Mouse (Mus musculus) intestine, embryonic 15.5 days (tissue): ENCODE measurements around the gene Grin3b. TPM values are rescaled to one million over a fixed set of nuclear protein-coding genes. Genes with fewer than 3 reads are reported as not detected.

Experiments
- ATAC-seq: fragments of 200-750 bp; cut with Nextera tagmentation; 2 replicates; pipeline ENCODE4 v1.8.0; 2017; ENCODE audit warnings: moderate TSS enrichment, moderate library complexity
- H3K27ac ChIP-seq: fragments of 300-500 bp; sonication (generic); 2 replicates; pipeline ENCODE4 v1.5.1; 2015; ENCODE audit warnings: mild to moderate bottlenecking, inconsistent platforms
- H3K27me3 ChIP-seq: fragments of 300-500 bp; sonication (generic); replicated peaks from 2 replicates; pipeline ENCODE4 v1.6.1; 2015; ENCODE audit warnings: inconsistent platforms
- H3K36me3 ChIP-seq: fragments of 300-500 bp; sonication (generic); 2 replicates; pipeline ENCODE4 v1.6.1; 2015; ENCODE audit warnings: inconsistent platforms
- H3K4me1 ChIP-seq: fragments of 300-500 bp; sonication (generic); replicated peaks from 2 replicates; pipeline ENCODE4 v1.6.1; 2015; ENCODE audit warnings: inconsistent platforms
- H3K4me2 ChIP-seq: fragments of 300-500 bp; sonication (generic); replicated peaks from 2 replicates; pipeline ENCODE4 v1.6.1; 2015; ENCODE audit warnings: mild to moderate bottlenecking, inconsistent platforms
- H3K4me3 ChIP-seq: fragments of 300-500 bp; sonication (generic); replicated peaks from 2 replicates; pipeline ENCODE4 v1.5.1; 2015; ENCODE audit warnings: inconsistent platforms
- H3K9ac ChIP-seq: fragments of 300-500 bp; sonication (generic); 2 replicates; pipeline ENCODE4 v1.6.1; 2015; ENCODE audit warnings: inconsistent platforms
- H3K9me3 ChIP-seq: fragments of 300-500 bp; sonication (generic); 2 replicates; pipeline ENCODE4 v1.6.1; 2016; ENCODE audit warnings: inconsistent platforms
- WGBS: fragments of 180-500 bp; shearing (Covaris S2); methylation state at CpG from one replicate; pipeline ENCODE4 v1.1.7; 2015; 5-methylcytosine and 5-hydroxymethylcytosine counted together
- polyA plus RNA-seq: library from polyadenylated mRNA; unstranded; fragments of >200 nt; fragmentation: Nextera tagmentation; extraction: Ambion mirVana; gene quantifications from 2 replicates; pipeline ENCODE4 v1.2.1, GENCODE M21; 2015

Grin3b gene
- polyA plus RNA-seq, 1 experiment from 2014 or later, result 0.11 TPM

- H3K27me3 ChIP-seq, result no peaks in the 10 kb centered on the region
- no peak overlapping the region for H3K4me2 ChIP-seq
- H3K36me3 ChIP-seq, result no peaks in the 10 kb centered on the region
- no peak overlapping the region for H3K9ac ChIP-seq
- no peaks in the 10 kb centered on the region for H3K9me3 ChIP-seq
- WGBS, result 91% methylated on average over 12 of the region's 12 CpGs
- no peak for ATAC-seq
- H3K4me1 ChIP-seq, result peaks cover 29% of the 10 kb centered on the region
- no peak overlapping the region for H3K27ac ChIP-seq
- no peak overlapping the region for H3K4me3 ChIP-seq
Measured at GRCm38 (mm10) chr10:80022164-80022563, 51.6 kb downstream of the Grin3b start.

- no peaks in the 10 kb centered on the region for H3K27me3 ChIP-seq
- no peaks in the 10 kb centered on the region for H3K9me3 ChIP-seq
- peaks cover 29% of the 10 kb centered on the region for H3K4me1 ChIP-seq
- no peak for ATAC-seq
- H3K4me3 ChIP-seq, result no peak overlapping the region
- 96% methylated on average over 8 of the region's 8 CpGs for whole genome bisulfite sequencing
- H3K36me3 ChIP-seq, result no peaks in the 10 kb centered on the region
- no peak overlapping the region for H3K27ac ChIP-seq
- H3K4me2 ChIP-seq, result no peak overlapping the region
- no peak overlapping the region for H3K9ac ChIP-seq
Measured at GRCm38 (mm10) chr10:80022806-80023205, 52.3 kb downstream of the Grin3b start.

GRCm38 (mm10) chr10:80023758-80024157 lies 53.2 kb downstream of the Grin3b start:
- Histone ChIP-seq H3K27me3 (no peaks in the 10 kb centered on the region), H3K27ac (no peak overlapping the region), H3K4me1 (peaks cover 29% of the 10 kb centered on the region), H3K9ac (no peak overlapping the region), H3K9me3 (no peaks in the 10 kb centered on the region), H3K4me3 (no peak overlapping the region), H3K36me3 (no peaks in the 10 kb centered on the region), H3K4me2 (no peak overlapping the region)
- ATAC-seq, result no peak
- 81% methylated on average over 5 of the region's 5 CpGs for WGBS

- no peaks in the 10 kb centered on the region for H3K36me3 ChIP-seq
- ATAC-seq, result no peak
- WGBS, result 76% methylated on average over 15 of the region's 15 CpGs
- no peak overlapping the region for H3K9ac ChIP-seq
- peaks cover 23% of the 10 kb centered on the region for H3K4me1 ChIP-seq
- no peak overlapping the region for H3K27ac ChIP-seq
- H3K4me2 ChIP-seq, result no peak overlapping the region
- H3K27me3 ChIP-seq, result no peaks in the 10 kb centered on the region
- no peak overlapping the region for H3K4me3 ChIP-seq
- no peaks in the 10 kb centered on the region for H3K9me3 ChIP-seq
Measured at GRCm38 (mm10) chr10:80024229-80025043, 53.9 kb downstream of the Grin3b start.

- Histone ChIP-seq H3K27me3 (no peaks in the 10 kb centered on the region), H3K4me2 (no peak overlapping the region), H3K9me3 (no peaks in the 10 kb centered on the region), H3K36me3 (no peaks in the 10 kb centered on the region), H3K4me1 (peaks cover 19% of the 10 kb centered on the region; the same call in 1 of the 2 replicates), H3K27ac (no peak overlapping the region), H3K4me3 (no peak overlapping the region), H3K9ac (no peak overlapping the region)
- 45% methylated on average over 4 of the region's 4 CpGs for WGBS
- ATAC-seq, result no peak
Measured at GRCm38 (mm10) chr10:80025044-80025347, 54.5 kb downstream of the Grin3b start.

GRCm38 (mm10) chr10:80025463-80025862 lies 54.9 kb downstream of the Grin3b start:
- Histone ChIP-seq H3K27ac (no peak overlapping the region), H3K4me1 (peaks cover 19% of the 10 kb centered on the region; the same call in 1 of the 2 replicates), H3K27me3 (no peaks in the 10 kb centered on the region), H3K36me3 (no peaks in the 10 kb centered on the region), H3K9ac (no peak overlapping the region), H3K9me3 (no peaks in the 10 kb centered on the region), H3K4me2 (no peak overlapping the region), H3K4me3 (no peak overlapping the region)
- ATAC-seq, result 0 out of 2 replicates have a peak, but pooled peaks have one; percentile 5
- WGBS, result 73% methylated on average over 10 of the region's 10 CpGs

- Histone ChIP-seq H3K27ac (no peak overlapping the region), H3K9ac (no peak overlapping the region), H3K36me3 (no peaks in the 10 kb centered on the region), H3K27me3 (no peaks in the 10 kb centered on the region), H3K4me3 (no peak overlapping the region), H3K4me1 (peaks cover 19% of the 10 kb centered on the region; the same call in 1 of the 2 replicates), H3K4me2 (no peak overlapping the region), H3K9me3 (no peaks in the 10 kb centered on the region)
- WGBS, result 61% methylated on average over 12 of the region's 12 CpGs
- peak; percentile 16; the same call in 1 of the 2 replicates for ATAC-seq
Measured at GRCm38 (mm10) chr10:80025889-80026288, 55.4 kb downstream of the Grin3b start.

Other genes starting within 250 kb of the Grin3b start
- gene Polrmt, start 224.1 kb upstream of the Grin3b start, polyA plus RNA-seq, result 37.8 and 45.5 TPM in 2 replicates
- 0.09 and 0.28 TPM in 2 replicates for gene Fgf22, start 215.6 kb upstream of the Grin3b start, polyA plus RNA-seq
- 89.8 and 91.6 TPM in 2 replicates for gene Rnf126, start 203.8 kb upstream of the Grin3b start, polyA plus RNA-seq
- 14.0 and 16.1 TPM in 2 replicates for gene Fstl3, start 193.4 kb upstream of the Grin3b start, polyA plus RNA-seq
- gene Prss57, start 179.8 kb upstream of the Grin3b start, polyA plus RNA-seq, result 0.09 TPM in 1 of 2 replicates, not detected in the other
- 48.1 and 48.5 TPM in 2 replicates for gene Palm, start 177.1 kb upstream of the Grin3b start, polyA plus RNA-seq
- gene Misp, start 149.7 kb upstream of the Grin3b start, polyA plus RNA-seq, result 141 and 154 TPM in 2 replicates
- gene Ptbp1, start 116.3 kb upstream of the Grin3b start, polyA plus RNA-seq, result 307 and 314 TPM in 2 replicates
- gene Prtn3, start 96.2 kb upstream of the Grin3b start, polyA plus RNA-seq, result 3.7 and 3.9 TPM in 2 replicates
- gene Plppr3, start 96.1 kb upstream of the Grin3b start, polyA plus RNA-seq, result 31.3 and 32.7 TPM in 2 replicates
- gene Elane, start 84.5 kb upstream of the Grin3b start, polyA plus RNA-seq, result 1.1 and 2.6 TPM in 2 replicates
- gene Cfd, start 79.9 kb upstream of the Grin3b start, polyA plus RNA-seq, result not detected in 2 replicates
- gene Med16, start 61.8 kb upstream of the Grin3b start, polyA plus RNA-seq, result 37.3 and 39.8 TPM in 2 replicates
- 17.7 TPM in 1 of 2 replicates, not detected in the other for gene Gm26602, start 59.9 kb upstream of the Grin3b start, polyA plus RNA-seq
- 0.52 and 1.1 TPM in 2 replicates for gene Kiss1r, start 53.7 kb upstream of the Grin3b start, polyA plus RNA-seq
- gene R3hdm4, start 49.5 kb upstream of the Grin3b start, polyA plus RNA-seq, result 108 and 116 TPM in 2 replicates
- 18.7 and 19.0 TPM in 2 replicates for gene Arid3a, start 43.7 kb upstream of the Grin3b start, polyA plus RNA-seq
- gene Wdr18, start 10.6 kb upstream of the Grin3b start, polyA plus RNA-seq, result 90.3 and 94.8 TPM in 2 replicates
- 18.1 and 19.6 TPM in 2 replicates for gene Tmem259, start 13.6 kb downstream of the Grin3b start, polyA plus RNA-seq
- gene Cnn2, start 17.9 kb downstream of the Grin3b start, polyA plus RNA-seq, result 239 and 242 TPM in 2 replicates
- 3.0 and 3.7 TPM in 2 replicates for gene Abca7, start 25.8 kb downstream of the Grin3b start, polyA plus RNA-seq
- gene Arhgap45, start 45.9 kb downstream of the Grin3b start, polyA plus RNA-seq, result 6.3 and 6.5 TPM in 2 replicates
- 206 and 218 TPM in 2 replicates for gene Polr2e, start 69.1 kb downstream of the Grin3b start, polyA plus RNA-seq
- gene Gpx4, start 76.5 kb downstream of the Grin3b start, polyA plus RNA-seq, result 712 and 771 TPM in 2 replicates
- 12.8 and 14.0 TPM in 2 replicates for gene Sbno2, start 134.9 kb downstream of the Grin3b start, polyA plus RNA-seq
- gene Stk11, start 145.1 kb downstream of the Grin3b start, polyA plus RNA-seq, result 14.4 and 21.2 TPM in 2 replicates
- 701 and 737 TPM in 2 replicates for gene Atp5d, start 167.9 kb downstream of the Grin3b start, polyA plus RNA-seq
- gene Cbarp, start 170.1 kb downstream of the Grin3b start, polyA plus RNA-seq, result 4.8 and 5.1 TPM in 2 replicates
- 14.1 and 16.1 TPM in 2 replicates for gene Midn, start 177.6 kb downstream of the Grin3b start, polyA plus RNA-seq
- gene Cirbp, start 195.3 kb downstream of the Grin3b start, polyA plus RNA-seq, result 69.4 and 83.9 TPM in 2 replicates
- 22.9 and 25.1 TPM in 2 replicates for gene 1600002K03Rik, start 202.2 kb downstream of the Grin3b start, polyA plus RNA-seq
- 13.6 and 15.0 TPM in 2 replicates for gene Efna2, start 208.8 kb downstream of the Grin3b start, polyA plus RNA-seq